Mouse (Mus musculus): ENCODE data around the gene F10.

DNA sequence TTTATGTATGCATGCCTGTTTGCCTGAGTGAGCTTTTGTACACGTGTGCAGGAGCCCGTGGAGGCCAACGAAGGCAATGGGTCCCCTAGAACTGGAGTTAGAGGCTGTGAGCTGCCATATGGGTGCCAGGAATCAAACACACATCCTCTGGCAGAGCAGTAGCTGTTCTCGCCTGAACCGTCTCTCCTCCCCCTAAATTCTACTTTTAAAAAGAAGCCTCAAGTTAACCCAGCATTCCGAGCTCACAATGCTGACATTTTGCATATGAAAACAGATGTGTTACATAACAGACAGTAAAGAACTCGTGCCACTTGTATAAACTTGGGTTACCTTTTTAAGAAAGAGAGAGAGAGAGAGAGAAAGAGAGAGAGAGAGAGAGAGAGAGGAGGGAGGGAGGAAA is 40.4 kb downstream of the F10 start:
- no peak for TF ChIP-seq POLR2A (IDR thresholded peaks at IDR 0.05; ENCODE audit: insufficient read depth, low read length)
- TF ChIP-seq EP300 (IDR thresholded peaks at IDR 0.05; ENCODE audit: insufficient read depth, low read depth, low read length) = no peak
- no peak for TF ChIP-seq CTCF (IDR thresholded peaks at IDR 0.05; ENCODE audit: low read depth, low read length)

Measured in ES-Bruce4 (cell line).